Mouse (Mus musculus) layer of hippocampus, adult 18-20 months (tissue): ENCODE measurements at regions not wholly inside any gene's neighbourhood (a gene's known extent, or its start where the extent isn't known, plus 50 kb on each side); places are given as distances from the start of the nearest gene placed in this dataset.

Experiments
- DNase-seq, 2 experiments: peaks; one replicate each; pipeline ENCODE4 v3.0.0; 2022; ENCODE audit warnings: low spot score in 2 of 2

- no peak for DNase-seq
These were observed 190.2 kb upstream of the Kdm8 start for GRCm38 (mm10) chr7:125254302-125254701.

DNA sequence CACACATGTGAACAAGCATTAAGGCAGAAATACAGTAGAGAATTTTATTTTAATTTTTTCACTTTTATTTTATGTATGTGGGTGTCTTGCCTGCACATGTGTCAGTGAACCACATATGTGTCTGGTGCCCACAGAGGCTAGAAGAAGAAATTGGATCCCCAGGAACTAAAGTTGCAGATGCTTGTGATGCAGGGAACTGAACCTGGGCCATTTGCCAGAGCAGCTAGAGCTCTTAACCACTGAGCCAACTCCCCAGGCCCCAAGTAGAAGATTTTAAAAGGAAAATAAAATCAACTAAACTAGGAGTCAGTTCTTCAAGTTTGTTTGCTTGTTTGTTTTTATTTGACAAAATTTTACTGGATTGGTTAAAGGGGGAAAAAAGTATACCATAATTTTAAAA lies 185.5 kb upstream of the Kdm8 start:
- DNase-seq, result peak in 1 of 2 experiments; percentile 11

DNA sequence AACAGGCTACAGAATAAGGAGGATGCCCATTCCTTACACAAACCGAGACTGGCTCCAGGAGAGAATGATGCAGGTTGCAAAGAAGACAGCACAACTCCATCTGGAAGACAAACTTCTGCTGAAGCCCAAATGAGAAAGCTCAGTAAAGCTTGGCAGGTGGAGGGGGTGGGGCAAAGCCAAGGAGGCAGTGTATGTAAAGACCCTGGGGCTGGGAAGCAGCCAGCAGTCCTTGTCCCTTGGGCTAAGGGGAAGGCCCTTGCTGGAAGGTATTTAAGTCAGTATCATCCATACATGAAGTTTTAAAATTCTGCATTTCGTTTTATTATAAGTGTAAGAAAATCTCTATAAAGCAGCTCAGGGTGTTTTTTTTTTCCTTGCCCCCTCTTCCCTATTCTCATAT lies 182.3 kb upstream of the Kdm8 start:
- no peak for DNase-seq

DNA sequence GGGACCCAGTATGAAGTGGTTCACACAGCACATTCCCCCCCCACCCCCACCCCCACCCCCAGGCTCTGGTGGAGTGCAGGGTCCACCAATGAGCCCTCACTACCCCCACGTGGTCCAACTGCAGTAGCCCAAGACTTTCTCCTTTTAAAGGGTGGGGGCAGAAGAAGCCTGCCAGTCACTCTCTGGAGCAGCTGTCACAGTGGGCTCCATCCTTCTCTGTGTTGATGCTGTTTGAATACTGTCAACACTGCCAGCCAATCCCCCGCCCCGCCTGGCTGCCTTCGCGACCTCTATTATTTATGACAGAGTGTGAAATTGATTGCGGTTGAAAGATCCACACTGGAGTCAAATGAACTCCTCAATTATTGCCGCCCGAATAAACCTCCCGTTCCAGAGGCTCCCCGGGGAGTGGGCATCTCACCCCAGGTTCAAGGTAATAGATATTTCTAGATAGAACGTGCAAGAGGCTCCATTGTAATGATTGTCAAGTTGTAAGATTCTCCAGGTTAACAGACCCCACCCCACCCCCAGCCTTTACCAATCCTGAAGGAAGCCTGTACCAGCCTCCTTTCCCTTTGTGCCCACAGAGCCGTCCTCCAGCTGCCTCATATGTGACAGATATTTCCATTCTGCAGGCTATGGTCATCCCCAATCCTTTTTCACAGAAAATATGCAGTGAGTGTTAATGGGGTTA lies 181.7 kb upstream of the Kdm8 start:
- DNase-seq, result peak in 1 of 2 experiments; percentile 8

- no peak for DNase-seq
These were observed 180.7 kb upstream of the Kdm8 start for GRCm38 (mm10) chr7:125263756-125264155.

- DNase-seq, result no peak
These were observed 173.8 kb upstream of the Kdm8 start for GRCm38 (mm10) chr7:125270711-125271110.

DNA sequence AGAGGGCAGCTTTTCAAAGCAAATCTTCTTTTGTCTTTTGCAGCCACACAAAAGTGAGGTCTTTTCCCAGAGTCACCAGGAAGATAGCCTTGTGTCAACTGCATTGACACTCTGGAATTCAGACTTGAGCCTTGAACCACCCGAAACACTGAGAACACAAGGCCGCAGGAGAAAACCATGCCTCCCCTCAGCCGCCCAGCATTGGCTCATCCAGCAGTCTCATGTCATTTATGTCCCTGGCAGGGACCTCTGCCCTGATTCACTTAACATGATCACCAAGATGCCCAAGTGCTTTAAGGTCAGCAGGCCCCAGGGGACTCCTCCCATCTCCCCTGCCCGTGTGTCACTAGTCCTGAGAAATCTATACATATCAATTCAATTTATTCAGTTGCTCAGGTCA lies 173.1 kb upstream of the Kdm8 start:
- no peak for DNase-seq

DNA sequence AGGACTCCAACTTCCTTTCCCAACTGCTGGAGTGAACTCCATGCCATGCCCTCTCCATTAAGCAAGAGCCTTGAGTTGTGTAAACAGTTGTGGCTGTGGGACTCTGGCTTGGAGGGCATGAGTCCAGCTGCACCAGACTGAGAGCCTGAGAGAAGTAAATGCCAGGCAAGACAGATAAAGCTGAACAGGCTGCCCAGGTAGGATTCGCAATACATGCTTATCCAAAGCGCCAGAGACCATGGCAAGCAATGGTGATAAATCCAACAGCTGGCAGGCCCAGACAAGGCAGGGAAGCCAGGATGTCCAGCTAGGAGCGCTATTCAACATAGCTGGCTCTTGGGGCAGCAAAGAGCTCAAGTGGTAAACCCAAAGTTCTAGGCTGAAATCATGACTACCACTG lies 163.1 kb upstream of the Kdm8 start:
- DNase-seq, result no peak

- DNase-seq, result peak in 1 of 2 experiments; percentile 61
These were observed 149.2 kb upstream of the Kdm8 start for GRCm38 (mm10) chr7:125295226-125295625.

GRCm38 (mm10) chr7:125308433-125308832 lies 136.0 kb upstream of the Kdm8 start:
- no peak for DNase-seq

DNA sequence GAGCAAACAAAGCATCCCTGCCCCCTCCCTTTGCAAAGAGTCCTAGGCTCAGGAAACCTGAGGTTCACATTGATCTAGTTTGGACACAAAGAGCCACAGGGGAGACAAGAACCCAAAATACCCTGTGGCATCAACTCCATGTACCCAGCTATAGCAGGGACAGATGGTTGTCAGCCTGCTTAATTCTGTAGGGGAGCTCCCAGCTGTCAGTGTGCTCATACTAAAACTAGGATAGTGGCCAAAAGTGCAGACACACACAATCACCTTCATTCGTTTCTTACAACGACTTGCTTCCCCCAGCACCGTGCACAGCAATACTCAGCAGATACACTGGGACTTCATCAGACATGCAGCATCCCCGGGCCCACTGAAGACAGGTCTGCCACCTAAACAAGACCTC lies 133.5 kb upstream of the Kdm8 start:
- DNase-seq, result peak; percentile 47 to 81

GRCm38 (mm10) chr7:125313604-125314003 lies 130.9 kb upstream of the Kdm8 start:
- no peak for DNase-seq

DNA sequence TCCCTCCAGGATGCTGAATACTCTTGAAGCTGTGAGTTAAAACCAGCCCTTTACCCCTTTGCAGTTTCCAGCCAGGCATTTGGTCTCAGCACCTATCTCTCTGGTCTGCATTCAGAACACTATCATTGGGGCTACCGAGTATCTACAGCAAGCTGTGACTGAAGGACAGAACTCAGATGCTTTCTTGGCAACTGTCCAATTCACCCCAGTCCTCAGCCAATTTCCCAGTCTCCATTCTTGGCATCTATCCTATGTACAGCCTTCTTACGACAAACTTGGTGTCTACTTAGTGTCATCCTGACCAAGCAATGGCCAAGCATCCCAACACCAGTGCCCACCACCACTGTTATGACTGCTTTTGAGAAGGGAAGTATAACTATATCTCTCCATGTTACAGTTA lies 109.7 kb upstream of the Kdm8 start:
- DNase-seq, result no peak

GRCm38 (mm10) chr7:125335586-125336165 lies 108.8 kb upstream of the Kdm8 start:
- DNase-seq, result no peak

DNA sequence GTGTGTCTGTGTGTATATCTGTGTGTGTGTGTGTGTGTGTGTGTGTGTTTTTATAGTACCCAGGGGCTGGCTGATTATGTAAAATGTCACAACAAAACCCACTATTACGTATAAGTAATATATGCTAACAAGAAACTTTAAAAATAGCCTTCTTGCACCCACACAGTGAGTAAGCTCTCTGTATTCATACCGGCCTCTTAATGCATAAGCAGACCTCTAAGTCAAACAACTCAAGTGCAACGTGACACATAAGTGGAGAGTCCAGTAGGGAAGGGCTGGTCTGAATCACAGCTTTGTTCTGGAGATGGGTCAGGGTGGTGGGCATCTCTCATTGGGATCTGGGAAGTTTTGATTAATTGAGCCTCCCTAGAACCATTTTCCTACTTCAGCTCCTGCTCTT lies 107.7 kb upstream of the Kdm8 start:
- no peak for DNase-seq

DNA sequence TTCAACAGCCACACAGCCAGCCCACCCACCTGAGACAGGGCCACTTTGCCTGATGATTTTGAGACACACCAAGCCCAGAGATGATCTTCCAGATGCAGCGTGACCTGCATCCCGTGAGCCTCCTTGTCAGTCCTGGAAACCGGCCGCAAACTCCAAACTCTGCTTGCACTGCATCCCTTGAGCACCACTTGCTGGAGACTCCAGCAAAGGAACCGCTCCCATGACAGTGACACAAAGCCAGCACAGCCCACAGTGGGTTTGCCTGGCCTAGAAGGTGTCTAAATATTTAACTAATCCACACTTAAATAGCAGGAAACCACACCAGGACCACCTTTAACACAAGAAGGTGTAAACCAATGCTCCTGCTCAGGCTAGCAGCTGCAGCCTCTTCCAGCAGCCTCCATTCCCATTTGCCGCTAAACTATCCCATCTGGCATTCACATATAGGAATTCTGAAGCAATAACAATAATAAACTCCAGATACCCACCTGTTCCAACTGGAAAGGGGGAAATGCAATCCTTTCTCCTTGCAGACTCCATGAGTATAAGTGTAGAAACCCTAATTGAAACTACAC lies 106.2 kb upstream of the Kdm8 start:
- DNase-seq, result no peak

DNA sequence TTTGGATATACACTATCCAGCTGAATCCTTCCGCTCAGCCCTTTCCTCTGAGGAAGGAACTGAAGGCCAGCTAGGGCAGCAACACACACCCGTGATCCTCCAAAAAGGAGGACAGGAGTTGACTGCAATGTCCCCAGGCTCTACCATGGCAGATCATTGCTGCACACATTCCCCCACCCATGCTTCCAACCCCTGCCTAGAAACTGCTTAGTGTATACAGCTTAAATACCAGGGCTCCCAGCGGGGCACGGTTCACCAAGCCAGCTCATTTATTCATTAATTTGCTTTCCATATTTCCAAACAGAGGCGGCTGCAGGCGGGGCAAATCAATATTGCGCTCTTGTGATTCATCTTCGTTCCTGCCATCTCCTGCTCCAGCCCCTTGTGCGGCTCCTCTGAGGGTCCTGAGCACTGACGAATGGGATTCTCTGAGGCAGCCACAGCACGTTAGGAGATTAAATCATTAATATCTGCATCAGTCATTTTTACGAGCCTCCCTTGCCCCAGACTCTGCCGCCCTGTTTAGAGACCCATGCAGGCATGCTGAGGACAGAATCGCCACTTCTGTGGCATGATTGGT lies 104.1 kb upstream of the Kdm8 start:
- DNase-seq, result no peak

- DNase-seq, result no peak
These were observed 94.9 kb upstream of the Kdm8 start for GRCm38 (mm10) chr7:125349606-125350005.

DNA sequence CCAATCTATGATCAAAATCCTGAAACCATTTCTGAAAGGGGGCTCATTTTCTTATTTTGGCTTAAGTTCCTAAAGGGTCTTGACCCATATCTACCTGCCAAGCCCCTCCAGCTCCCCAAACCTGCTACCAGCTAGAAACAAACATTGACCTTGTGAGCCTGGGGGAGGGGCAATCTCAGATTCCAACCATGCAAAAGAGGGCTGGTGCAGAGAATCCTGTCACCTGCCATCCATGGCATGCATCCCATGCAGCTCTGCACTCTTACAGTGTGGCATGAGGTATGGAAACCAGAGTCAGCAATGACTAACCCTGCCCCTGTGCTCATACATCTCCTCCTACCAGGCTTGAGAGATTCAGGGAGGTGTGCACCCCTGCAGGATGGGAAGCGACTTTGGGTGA lies 90.3 kb upstream of the Kdm8 start:
- no peak for DNase-seq

- DNase-seq, result peak in 1 of 2 experiments; percentile 20
These were observed 89.5 kb upstream of the Kdm8 start for GRCm38 (mm10) chr7:125354956-125355355.

- peak; percentile 37 to 74 for DNase-seq
These were observed 86.5 kb upstream of the Kdm8 start for GRCm38 (mm10) chr7:125358016-125358415.

DNA sequence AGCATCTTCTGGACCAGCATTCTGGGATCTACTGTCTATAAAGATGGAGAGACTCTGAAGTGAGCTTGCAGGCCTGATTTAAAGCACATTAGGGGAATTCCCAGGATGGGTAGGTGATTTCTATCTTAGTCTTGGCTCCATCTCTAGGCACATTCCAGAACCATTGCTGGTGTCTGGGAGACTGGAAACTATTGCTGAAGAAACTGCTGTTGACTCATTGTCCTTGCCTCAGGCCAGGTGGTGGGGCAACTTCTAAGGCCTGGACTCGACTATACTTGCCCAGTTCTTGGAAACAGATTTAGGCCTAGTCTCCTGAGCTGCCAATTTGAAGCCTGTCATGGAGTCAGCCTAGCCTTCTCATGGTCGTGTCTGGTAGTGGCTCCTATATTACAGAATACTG lies 61.5 kb upstream of the Kdm8 start:
- DNase-seq, result no peak

- no peak for DNase-seq
These were observed 60.3 kb upstream of the Kdm8 start for GRCm38 (mm10) chr7:125384171-125384570.
